Mouse (Mus musculus): ENCODE measurements around the gene Sp3.

- TF ChIP-seq POLR2A (IDR thresholded peaks at IDR 0.05; ENCODE audit: control insufficient read depth, low read depth, low read length) = no peak
- TF ChIP-seq CTCF (IDR thresholded peaks at IDR 0.05; ENCODE audit: control insufficient read depth, insufficient read depth, insufficient replicate concordance, low read depth, low read length) = no peak
These were observed 27.2 kb upstream of the Sp3 start for GRCm38 (mm10) chr2:73007472-73007871.
